ENCODE assay signal across 9 mouse cellular contexts in the genomic region with DNA sequence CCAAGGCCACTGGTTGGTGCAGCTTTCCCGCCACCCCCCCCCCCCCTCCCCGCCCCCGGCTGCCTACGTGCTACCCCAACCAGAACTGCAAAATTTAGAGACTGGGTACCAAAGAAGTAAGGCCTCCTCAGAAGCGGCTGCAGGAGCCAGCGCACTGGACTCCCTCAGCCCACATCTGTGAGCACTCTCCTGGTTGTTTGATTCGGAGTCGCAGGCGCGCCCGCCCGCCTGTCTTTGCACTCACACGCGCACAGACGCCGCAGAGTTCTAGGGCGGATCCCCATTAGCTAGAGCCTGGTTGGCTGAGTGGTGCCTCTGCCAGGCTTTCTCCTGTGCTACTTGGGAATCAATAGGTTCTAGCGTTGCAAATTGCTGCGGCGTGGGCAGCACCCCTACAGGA. TPM values are rescaled to one million over a fixed set of nuclear protein-coding genes. Genes with fewer than 3 reads are reported as not detected.
DNase-seq lines count a peak whose midpoint lies in the region; ATAC-seq lines count a peak whose summit lies in the region.
"Had no signal": no experiment of that assay in that cellular context is flagged by ENCODE, and none has a peak within 500 bp of the region (broad histone marks: within the 10 kb centered on the region; RNA-seq: fewer than 3 reads in every experiment).

No protein-coding gene starts in this region.

- H3K9ac ChIP-seq in hindbrain, embryonic 13.5 days, result peak overlapping the region; percentile 49; the same call in 1 of the 2 replicates

- H3K4me1 ChIP-seq in hindbrain, embryonic 13.5 days (replicated peaks), result peaks cover 36% of the 10 kb centered on the region
- H3K4me1 ChIP-seq in midbrain, embryonic 10.5 days, result peaks cover 35% of the 10 kb centered on the region

- under 1% methylated on average over 19 of the region's 20 CpGs for WGBS in hindbrain, embryonic 13.5 days
- WGBS in midbrain, embryonic 10.5 days, result 0% methylated on average over 17 of the region's 20 CpGs

- peak overlapping the region; percentile 21 for H3K4me3 ChIP-seq in hindbrain, embryonic 13.5 days
- H3K4me3 ChIP-seq in midbrain, embryonic 10.5 days, result peak overlapping the region; percentile 35

- peak; percentile 81 for DNase-seq in embryo, embryonic 10 days (ENCODE audit: low spot score)
- no peak for DNase-seq in embryo, embryonic 9.5 days (ENCODE audit: extremely low spot score)
- DNase-seq in MN1 (ENCODE audit: low spot score), result peak; percentile 43
- peak; percentile 68 for DNase-seq in midbrain, embryonic 10.5 days (ENCODE audit: low spot score)
- DNase-seq in layer of hippocampus, postnatal 10 days (ENCODE audit: low spot score in 2 of 2), result no peak
- DNase-seq in cerebellum, postnatal 14 days, result no peak
- DNase-seq in left cerebral cortex, postnatal 36 days (ENCODE audit: low spot score in 2 of 2), result no peak
- DNase-seq: B cell, adult 2 months had no signal

- H3K27ac ChIP-seq in hindbrain, embryonic 13.5 days, result no peak overlapping the region
- no peak overlapping the region for H3K27ac ChIP-seq in midbrain, embryonic 10.5 days (replicated peaks)

- H3K27me3 ChIP-seq in hindbrain, embryonic 13.5 days, result peaks cover 72% of the 10 kb centered on the region
- H3K27me3 ChIP-seq in midbrain, embryonic 10.5 days (ENCODE audit: low read depth, poor library complexity, severe bottlenecking), result peaks cover 98% of the 10 kb centered on the region

- no peaks in the 10 kb centered on the region for H3K9me3 ChIP-seq in hindbrain, embryonic 13.5 days
- H3K9me3 ChIP-seq in midbrain, embryonic 10.5 days (replicated peaks), result no peaks in the 10 kb centered on the region

- peak overlapping the region; percentile 46 for H3K4me2 ChIP-seq in hindbrain, embryonic 13.5 days

- ATAC-seq in hindbrain, embryonic 13.5 days (ENCODE audit: low FRiP score), result peak; percentile 52

- intact Hi-C loops in left cerebral cortex, postnatal 36 days (cut with DNase I), result no loop called here

- no peaks in the 10 kb centered on the region for H3K36me3 ChIP-seq in hindbrain, embryonic 13.5 days
- H3K36me3 ChIP-seq in midbrain, embryonic 10.5 days, result no peaks in the 10 kb centered on the region

RNA-seq across cellular contexts. Expression of gene Tfap2b, which starts 32.6 kb away (rescaled TPM):
- 93.5 and 103 TPM in 2 replicates for polyA plus RNA-seq in hindbrain, embryonic 13.5 days (2015; fragmentation: Nextera tagmentation; extraction: Ambion mirVana)
- 24.7 and 33.7 TPM in 2 replicates for polyA plus RNA-seq in midbrain, embryonic 10.5 days (2016; fragmentation: Nextera tagmentation; extraction: Ambion mirVana)
- total RNA-seq in layer of hippocampus, postnatal 10 days (2021), result under 1 TPM; 0.11 to 0.50 TPM
- 1 to 10 TPM in 1 of 2 experiments, under 1 TPM in 1; 0.94 to 2.2 TPM for total RNA-seq in left cerebral cortex, postnatal 36 days (2021)

Comparison
In these comparisons a context has a peak if more than half of its experiments do, and no peak if none do; other contexts are left out.
1. DNase-seq: peak in embryo, embryonic 10 days (single experiment), MN1 (single experiment) and midbrain, embryonic 10.5 days (single experiment); none in embryo, embryonic 9.5 days (single experiment), layer of hippocampus, postnatal 10 days (0 of 2), cerebellum, postnatal 14 days (0 of 2) and left cerebral cortex, postnatal 36 days (0 of 2).